Mouse (Mus musculus) cerebellum, adult 11 months (tissue): ENCODE results near the gene Fhod1.
A peak's percentile ranks its signal among the peaks of the same experiment; 100 is the strongest.

Source experiments
- DNase-seq: peaks from one replicate; pipeline ENCODE4 v3.0.0; 2022

The Fhod1 gene

DNA sequence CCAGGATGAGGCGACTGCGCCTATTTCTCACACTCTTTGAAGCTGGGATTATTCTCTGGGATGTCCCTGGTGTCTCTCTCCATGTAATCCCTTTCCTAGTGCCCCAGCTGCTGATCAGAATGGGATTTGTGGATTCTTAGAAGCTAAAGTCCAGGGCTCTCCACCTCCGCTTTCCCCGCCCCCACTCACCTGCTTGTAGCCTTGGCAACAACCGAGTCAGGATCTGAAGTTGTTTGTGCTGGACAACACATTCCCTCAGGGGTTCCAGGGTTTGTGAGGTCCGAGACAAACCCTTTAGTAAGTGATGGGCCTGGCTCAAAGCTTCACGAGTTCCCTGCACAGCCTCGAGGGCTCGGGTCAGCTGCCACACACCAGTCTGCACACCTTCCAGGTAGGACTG is 53.0 kb downstream of the Fhod1 start:
- DNase-seq: no peak

DNA sequence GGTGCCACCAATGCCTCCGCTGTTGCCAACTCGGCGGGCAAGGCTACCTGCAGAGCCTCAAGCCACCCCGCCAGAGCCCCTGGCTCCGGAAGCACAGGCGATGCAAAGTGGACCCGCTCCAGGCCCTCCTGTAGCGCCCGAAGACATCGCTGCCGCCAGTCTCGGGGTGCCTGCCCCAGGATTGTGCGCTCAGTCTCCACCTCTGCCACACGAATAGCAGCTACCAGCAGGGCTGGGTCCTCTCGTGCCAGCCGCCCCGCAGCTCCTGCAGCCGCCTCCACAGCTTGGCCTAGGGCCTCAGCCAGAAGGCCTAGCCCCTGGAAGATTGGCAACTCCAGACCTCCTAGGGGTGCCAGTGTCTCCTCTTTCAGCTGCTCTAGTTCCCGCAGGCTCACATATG is 54.3 kb downstream of the Fhod1 start:
- DNase-seq: peak; percentile 84

DNA sequence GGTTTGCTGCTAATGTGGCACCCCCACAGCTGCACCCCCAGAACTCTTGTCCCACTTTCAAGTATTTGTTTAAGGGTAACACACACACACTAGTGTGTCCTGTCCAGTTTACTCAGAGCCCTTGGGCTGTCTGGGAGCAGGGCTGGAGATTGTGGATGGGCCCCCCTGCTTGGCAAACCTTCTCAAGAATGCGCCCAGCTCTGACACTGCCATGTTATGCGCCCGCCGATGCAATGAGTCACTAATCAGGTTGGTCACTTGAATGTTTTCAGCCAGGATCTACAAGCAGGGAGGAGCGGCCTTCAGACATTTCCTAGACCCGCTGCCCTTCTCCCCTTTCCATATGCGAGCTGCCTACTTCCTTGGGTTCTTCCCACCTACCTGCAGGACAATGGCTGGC is 55.3 kb downstream of the Fhod1 start:
- peak; percentile 37 for DNase-seq

DNA sequence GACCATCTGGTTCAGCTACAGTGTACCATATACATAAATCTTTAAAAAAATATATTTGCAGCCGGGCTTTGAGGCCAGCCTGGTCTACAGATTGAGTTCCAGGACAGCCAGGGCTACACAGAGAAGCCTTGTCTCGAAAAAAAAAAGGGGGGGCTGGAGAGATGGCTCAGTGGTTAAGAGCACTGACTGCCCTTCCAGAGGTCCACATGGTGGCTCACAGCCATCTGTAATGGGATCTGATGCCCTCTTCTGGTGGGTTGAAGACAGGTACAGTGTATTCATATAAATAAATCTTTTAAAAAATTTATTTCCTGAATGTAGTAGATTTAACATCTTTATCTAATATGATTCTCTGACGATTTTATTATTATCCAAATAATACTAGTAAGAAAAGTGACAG is 56.0 kb downstream of the Fhod1 start:
- peak; percentile 26 for DNase-seq

DNA sequence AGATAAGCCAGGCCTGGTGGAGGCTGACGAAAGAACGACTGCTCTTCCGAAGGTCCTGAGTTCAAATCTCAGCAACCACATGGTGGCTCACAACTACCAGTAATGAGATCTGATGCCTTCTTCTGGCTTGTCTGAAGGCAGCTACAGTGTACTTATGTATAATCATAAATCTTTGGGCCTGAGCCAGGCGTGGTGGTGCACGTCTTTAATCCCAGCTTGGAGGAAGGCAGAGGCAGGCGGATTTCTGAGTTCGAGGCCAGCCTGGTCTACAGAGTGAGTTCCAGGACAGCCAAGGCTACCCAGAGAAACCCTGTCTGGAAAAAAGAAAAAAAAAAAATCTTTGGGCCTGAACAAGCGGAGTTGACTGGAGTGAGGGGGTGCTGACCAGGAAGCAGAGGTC is 56.4 kb downstream of the Fhod1 start:
- DNase-seq: peak; percentile 39

- DNase-seq: peak; percentile 87
These were observed 57.0 kb downstream of the Fhod1 start for GRCm38 (mm10) chr8:105290554-105291314.

- DNase-seq: peak; percentile 69
These were observed 57.8 kb downstream of the Fhod1 start, which contains the start of gene 4931428F04Rik for GRCm38 (mm10) chr8:105289805-105290460. 4931428F04Rik (minus strand) TSS chr8:105289864.

DNA sequence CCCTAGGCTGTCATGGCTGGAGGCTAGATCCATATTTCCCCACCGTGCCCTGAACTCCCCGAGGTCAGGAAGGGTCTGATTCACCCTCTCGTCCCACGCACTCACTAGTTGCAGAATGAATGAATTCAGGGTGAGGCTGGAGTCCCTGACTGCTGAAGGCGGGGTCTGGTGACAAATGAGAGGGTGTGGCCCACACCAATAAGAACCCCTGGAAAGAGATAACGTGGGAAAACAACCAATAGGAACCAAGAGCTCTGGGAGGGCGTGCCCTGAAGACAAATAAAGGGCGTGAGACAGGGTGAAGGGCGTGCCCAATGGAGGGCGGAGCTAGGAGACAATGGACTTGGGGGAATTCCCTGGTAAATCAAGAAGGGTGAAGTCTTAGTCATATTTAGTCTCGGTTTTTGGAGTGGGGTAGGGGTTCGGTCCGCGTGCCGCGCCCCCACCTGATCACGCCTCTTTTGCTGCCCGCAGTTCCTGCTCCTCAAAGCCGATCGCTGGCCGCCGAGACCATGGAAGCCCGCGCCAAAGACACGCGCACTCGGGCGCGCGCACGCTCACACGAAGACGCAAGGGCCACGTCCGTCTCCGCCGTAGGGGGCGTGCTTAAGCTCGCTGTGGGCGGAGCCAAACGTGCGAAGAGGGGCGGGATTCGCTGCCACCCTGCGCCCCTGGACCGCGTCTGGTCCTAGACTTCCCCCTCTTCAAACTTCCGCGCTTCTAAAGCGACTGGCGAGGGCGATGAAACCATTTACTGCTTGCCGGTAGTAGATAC is 58.6 kb downstream of the Fhod1 start:
- peak; percentile 96 for DNase-seq

- DNase-seq: no peak
These were observed 59.5 kb downstream of the Fhod1 start for GRCm38 (mm10) chr8:105288231-105288630.

GRCm38 (mm10) chr8:105286907-105287306 is 60.8 kb downstream of the Fhod1 start:
- DNase-seq: no peak

DNA sequence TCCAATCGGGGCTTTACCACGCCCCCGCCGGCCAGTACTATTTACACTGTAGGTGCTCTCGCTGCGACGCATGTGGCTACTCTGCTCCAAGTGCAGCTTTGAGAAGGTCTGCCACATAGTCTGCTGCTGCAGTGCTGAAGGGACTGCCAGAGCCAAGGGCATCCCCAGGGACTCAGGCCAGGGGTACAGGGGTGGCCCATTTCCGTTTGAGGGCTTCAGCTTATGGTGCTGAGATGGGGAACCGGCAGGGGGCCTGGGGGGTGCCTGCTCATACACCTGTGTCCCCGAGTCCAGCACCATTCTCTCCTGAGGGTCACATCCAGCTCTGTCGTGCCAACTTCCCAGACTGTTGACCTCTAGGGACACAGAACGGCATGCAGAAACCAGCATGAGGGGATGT is 62.2 kb downstream of the Fhod1 start:
- DNase-seq: no peak

DNA sequence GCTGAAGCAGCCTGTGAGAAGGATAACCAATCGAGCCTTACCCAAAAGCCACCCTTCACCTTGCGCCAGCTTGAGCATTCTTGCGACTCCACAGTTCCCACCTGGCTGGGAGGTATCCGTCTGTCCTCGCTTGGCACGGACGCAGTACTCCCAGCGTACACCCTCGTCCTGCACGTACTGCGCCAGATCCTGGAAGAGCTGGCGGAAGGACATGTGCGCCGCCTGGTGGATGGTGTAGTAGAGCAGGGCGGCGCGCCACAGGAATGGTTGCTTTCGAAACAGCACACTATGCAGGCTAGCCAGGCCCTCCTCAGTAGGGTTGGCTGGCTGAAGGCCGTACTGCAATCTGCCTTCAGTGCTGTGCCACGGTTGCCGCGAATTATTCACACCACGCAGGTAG is 64.7 kb downstream of the Fhod1 start:
- no peak for DNase-seq

DNA sequence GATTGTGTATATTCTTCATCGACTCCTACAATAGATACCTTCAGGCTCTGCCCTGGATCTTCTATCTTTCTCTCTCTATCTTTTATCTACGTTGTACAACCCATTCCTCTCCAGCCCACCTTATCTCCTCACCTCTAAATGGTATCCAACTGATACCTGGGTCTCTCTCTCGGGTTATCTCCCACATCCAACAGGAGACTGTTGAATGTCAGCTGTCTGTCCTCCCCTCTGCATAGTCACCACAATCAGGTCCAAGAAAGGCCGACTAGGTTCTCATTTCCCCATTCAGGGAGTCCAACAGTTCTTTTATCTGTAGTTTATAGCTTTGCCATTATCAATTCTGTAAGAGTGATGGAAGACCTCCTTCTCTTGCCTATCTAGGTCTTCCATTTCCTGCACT is 65.5 kb downstream of the Fhod1 start:
- DNase-seq: no peak

DNA sequence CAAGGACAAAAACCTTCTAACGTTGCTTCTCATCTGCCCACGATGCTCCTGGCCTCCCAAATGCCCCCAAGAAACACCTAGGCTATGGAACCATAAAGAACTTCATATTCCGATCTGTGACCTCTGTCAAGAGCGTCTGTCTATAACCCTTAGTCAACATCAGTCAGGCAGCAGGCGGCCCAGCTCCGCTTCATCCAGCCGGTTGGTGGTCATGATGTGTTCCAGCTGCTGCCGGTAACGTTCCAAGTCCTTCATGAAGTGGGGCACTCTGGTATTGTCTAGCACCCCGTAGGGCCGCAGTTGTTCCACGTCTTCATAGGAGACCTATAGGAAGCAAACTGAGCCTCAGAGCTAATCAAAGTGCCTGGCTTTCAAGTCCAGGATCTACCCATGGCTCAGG is 65.9 kb downstream of the Fhod1 start:
- no peak for DNase-seq

DNA sequence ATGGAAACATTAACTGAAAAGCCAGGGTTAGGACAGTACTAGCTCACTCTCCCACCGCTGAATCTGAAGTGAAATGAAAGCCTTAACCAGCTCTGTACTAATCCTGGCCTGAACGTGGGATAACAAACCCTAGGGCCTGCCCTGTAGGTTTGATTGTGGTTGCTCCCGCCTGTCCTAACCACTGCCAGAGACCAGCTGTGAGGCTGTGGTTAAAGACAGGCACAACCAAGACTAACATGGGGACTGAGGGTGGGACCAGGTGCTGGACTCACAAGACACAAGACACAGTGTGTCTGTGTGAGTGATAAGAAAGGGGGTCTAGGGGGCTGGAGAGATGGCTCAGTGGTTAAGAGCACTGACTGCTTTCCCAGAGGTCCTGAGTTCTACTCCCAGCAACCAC is 67.2 kb downstream of the Fhod1 start:
- no peak for DNase-seq
